Mouse (Mus musculus) cerebellum, postnatal 4 days (tissue): Measurements from ENCODE around the gene Gcnt3.
"Not testable (repeated sequence)": the region's sequence is repeated elsewhere in the genome, so short reads cannot be mapped to it uniquely, and the experiment has no call there.

Source experiments
- DNase-seq, 2 experiments: peaks; one replicate each; pipeline ENCODE4 v3.0.0; 2022; ENCODE audit warnings: low spot score in 2 of 2, mixed read lengths in 1 of 2

Gcnt3 gene

GRCm38 (mm10) chr9:70042935-70043334, 5.0 kb upstream of the Gcnt3 start:
- no peak for DNase-seq

- DNase-seq, result no peak
Observed at GRCm38 (mm10) chr9:70042137-70042536, 4.2 kb upstream of the Gcnt3 start.

GRCm38 (mm10) chr9:70040570-70040969, 2.7 kb upstream of the Gcnt3 start:
- no peak for DNase-seq

- DNase-seq, result no peak
Observed at GRCm38 (mm10) chr9:70039597-70040385, 1.9 kb upstream of the Gcnt3 start.

GRCm38 (mm10) chr9:70036646-70037045, 1.2 kb downstream of the Gcnt3 start:
- no peak for DNase-seq

GRCm38 (mm10) chr9:70034702-70035101, 3.2 kb downstream of the Gcnt3 start:
- DNase-seq, result no peak

- no peak for DNase-seq
Observed at GRCm38 (mm10) chr9:70033056-70033455, 4.8 kb downstream of the Gcnt3 start.

- DNase-seq, result no peak
Observed at GRCm38 (mm10) chr9:70032167-70032566, 5.7 kb downstream of the Gcnt3 start.

- no peak for DNase-seq
Observed at GRCm38 (mm10) chr9:70025365-70026012, 12.4 kb downstream of the Gcnt3 start.

- DNase-seq, result no peak
Observed at GRCm38 (mm10) chr9:70024648-70025047, 13.2 kb downstream of the Gcnt3 start.

GRCm38 (mm10) chr9:70023615-70024014, 14.3 kb downstream of the Gcnt3 start:
- DNase-seq, result not testable (repeated sequence)

- DNase-seq, result no peak
Observed at GRCm38 (mm10) chr9:70022083-70022482, 15.8 kb downstream of the Gcnt3 start.

GRCm38 (mm10) chr9:70021610-70022009, 16.3 kb downstream of the Gcnt3 start:
- DNase-seq, result no peak

GRCm38 (mm10) chr9:70018879-70019278, 19.0 kb downstream of the Gcnt3 start:
- no peak for DNase-seq

- DNase-seq, result no peak
Observed at GRCm38 (mm10) chr9:70015632-70016031, 22.3 kb downstream of the Gcnt3 start.

GRCm38 (mm10) chr9:70012408-70012901, 25.4 kb downstream of the Gcnt3 start, which contains the start of gene Gtf2a2:
Gene Gtf2a2, plus strand, starts transcription at chr9:70012550.
- DNase-seq, result peak; percentile 87 to 95

- DNase-seq, result no peak
Observed at GRCm38 (mm10) chr9:70011537-70012407, 26.1 kb downstream of the Gcnt3 start.

- no peak for DNase-seq
Observed at GRCm38 (mm10) chr9:70010781-70011473, 27.0 kb downstream of the Gcnt3 start.

GRCm38 (mm10) chr9:70009754-70010304, 28.1 kb downstream of the Gcnt3 start:
- DNase-seq, result no peak

GRCm38 (mm10) chr9:70007506-70008248, 30.2 kb downstream of the Gcnt3 start:
- no peak for DNase-seq
